Mouse (Mus musculus) frontal cortex, postnatal 10 days (tissue): ENCODE data around the gene Polh.

Experiments used
- DNase-seq, 2 experiments: peaks; one replicate each; pipeline ENCODE4 v3.0.0; 2022; ENCODE audit warnings: low spot score in 2 of 2, mixed read lengths in 1 of 2

The Polh gene

DNA sequence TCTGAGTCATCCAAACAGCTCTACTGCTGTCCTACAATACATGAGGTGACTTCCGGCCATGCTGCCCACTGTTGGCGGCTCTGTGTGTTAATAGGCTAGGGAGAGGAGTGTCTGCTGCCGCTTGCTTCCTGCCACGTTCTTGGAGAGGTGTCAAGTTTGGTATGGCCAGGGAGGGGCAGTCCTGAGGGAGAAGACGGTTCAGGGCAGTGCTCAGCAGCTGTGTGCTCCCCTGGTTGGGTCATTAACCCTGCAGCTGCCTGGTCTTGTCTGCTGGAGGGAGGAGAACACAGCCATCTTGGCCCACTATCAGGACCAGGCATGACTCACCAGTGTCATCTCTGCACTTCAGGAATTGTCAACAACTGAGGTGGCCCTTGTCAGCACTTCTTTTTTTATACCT, 34.1 kb downstream of the Polh start:
- no peak for DNase-seq

DNA sequence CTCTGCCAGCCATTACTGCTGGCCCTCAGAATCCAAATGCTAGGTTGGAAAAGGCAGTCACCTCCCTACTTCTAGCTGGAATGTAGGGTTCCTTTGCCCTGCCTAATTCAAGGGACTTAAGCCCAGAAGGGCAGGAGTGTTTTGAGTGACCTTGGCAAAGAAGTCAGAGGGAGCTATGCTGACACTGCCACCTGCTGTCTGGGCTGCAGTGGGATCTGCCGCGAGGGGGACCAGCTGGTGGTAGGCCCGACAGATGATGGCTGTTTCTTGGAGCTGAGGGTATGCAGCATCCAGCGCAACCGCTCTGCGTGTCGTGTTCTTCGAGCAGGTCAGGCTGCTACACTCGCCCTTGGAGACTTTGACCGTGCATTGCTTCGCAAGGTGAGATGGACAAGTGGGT, 35.4 kb downstream of the Polh start:
- no peak for DNase-seq

GRCm38 (mm10) chr17:46166270-46166669, 36.2 kb downstream of the Polh start:
- no peak for DNase-seq

DNA sequence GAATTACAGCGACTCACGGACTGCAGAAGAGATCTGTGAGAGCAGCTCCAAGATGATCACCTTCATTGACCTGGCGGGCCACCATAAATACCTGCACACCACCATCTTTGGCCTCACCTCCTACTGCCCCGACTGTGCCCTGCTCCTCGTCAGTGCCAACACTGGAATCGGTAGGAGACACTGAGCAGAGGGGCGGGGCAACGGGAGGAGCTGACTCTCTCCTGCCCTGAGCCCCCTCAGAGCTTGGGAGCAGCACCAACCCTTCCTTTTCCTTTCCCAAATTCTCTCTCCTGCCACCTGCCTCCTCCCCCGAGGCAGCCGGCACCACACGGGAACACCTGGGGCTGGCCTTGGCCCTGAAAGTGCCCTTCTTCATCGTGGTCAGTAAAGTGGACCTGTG, 37.0 kb downstream of the Polh start:
- no peak for DNase-seq

- no peak for DNase-seq
Observed at GRCm38 (mm10) chr17:46164791-46165190, 37.7 kb downstream of the Polh start.

GRCm38 (mm10) chr17:46164301-46164700, 38.1 kb downstream of the Polh start:
- no peak for DNase-seq

GRCm38 (mm10) chr17:46162951-46163421, 39.5 kb downstream of the Polh start:
- no peak for DNase-seq

DNA sequence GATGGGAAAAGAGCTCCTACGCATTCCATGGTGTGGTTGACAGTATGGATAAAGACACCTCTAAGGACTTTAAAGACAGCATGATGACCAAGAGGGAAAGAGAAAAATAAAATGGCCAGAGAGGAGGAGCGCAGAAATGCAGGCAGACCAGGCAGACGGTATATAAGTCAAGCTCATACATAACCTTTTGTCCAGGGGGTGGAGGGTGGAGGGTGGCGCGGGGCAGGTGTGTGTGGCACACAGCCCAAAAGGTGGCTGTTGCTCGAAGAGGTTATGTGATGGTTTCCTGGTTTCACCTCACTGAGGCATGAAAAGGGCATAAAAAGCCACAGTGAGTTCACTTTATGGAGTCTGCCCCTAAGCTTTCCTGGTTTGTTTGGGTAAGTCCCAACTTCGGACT, 39.9 kb downstream of the Polh start:
- no peak for DNase-seq

- DNase-seq: no peak
Observed at GRCm38 (mm10) chr17:46161710-46162109, 40.7 kb downstream of the Polh start.

DNA sequence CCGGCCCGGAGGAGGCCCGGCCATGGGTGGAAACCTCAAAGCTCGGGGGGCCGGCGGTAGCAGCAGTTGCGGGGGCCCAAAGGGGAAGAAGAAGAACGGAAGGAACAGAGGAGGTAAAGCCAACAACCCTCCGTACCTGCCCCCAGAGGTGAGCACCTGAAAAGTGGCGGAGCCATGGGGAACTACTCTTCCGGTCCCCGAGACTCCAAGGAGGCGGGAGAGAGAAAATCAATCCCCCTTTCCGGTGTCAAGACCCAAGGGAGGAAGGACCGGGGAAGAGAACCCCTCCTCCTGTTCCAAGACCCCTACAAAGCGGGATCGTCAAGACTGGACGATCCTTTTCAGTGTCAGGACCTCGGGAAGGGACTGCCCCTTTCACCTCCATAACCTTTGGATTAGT, 41.3 kb downstream of the Polh start:
- DNase-seq: no peak

DNA sequence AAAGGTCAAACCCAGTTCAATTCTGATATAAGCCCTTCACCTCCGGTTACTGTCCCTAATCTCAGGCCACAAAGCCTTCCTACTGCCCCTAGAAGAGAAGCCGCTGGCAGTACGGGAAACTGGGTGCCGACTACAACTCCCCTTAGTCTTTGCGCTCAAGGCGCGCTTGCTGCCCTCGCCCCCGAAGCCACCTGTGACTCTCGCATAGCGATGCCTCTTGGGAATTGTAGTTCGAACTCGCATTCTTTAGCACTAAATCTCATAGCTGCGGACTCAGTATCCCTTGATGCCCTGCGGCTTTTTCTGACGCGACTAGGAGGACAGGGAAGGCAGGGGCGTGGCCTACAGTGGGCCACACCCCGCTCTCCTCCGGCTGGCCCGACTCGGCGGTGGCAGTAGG, 41.8 kb downstream of the Polh start, which contains the start of gene Gtpbp2:
Gene Gtpbp2, plus strand, starts transcription at position 347 of the 400 bp plus-strand sequence.
- DNase-seq: peak; percentile 96 to 97

- peak; percentile 76 to 82 for DNase-seq
Observed at GRCm38 (mm10) chr17:46160090-46160662, 42.3 kb downstream of the Polh start.

DNA sequence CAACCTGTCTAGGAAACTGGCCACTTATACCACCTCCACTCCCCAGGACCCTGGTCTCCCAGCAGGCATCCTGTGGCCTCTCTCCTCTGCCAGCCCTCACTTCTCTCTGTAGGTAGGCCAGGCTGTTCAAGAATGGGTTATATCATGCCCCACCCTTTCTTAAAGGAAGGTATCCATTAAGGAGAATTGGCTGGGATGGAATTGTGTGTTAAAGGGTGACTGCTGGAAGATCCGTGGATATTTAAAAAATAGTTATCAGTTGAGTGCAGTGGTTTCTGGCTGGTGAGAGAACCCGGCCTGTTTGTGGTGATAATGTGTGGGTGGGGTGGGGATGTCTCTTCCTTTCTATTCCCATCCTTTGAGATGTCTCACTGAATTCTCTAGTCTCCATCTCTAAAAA, 43.2 kb downstream of the Polh start:
- DNase-seq: no peak

- DNase-seq: no peak
Observed at GRCm38 (mm10) chr17:46157131-46157530, 45.3 kb downstream of the Polh start.

- no peak for DNase-seq
Observed at GRCm38 (mm10) chr17:46156680-46157079, 45.8 kb downstream of the Polh start.

DNA sequence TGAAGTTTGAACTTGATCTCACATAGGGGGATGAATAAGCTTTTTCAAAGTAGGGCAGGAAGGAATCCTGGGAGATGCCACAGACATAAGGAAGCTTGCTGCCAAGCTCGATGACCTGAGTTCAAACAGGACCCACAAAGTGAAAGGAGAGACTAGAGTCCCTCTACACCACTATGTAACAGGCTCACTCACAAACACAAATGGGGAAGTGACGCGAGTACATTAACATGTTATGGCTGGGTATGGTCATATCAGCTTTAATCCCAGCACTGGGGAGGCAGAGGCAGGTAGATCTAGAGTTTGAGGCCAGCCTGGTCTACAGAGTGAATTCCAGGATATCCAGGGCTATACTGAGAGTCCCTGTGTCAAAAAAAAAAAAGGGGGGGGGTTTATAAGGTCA, 48.1 kb downstream of the Polh start:
- no peak for DNase-seq

GRCm38 (mm10) chr17:46152847-46153782, 49.3 kb downstream of the Polh start, which contains the start of gene Mad2l1bp:
Gene Mad2l1bp (minus strand): TSS chr17:46153553.
- peak; percentile 82 to 84 for DNase-seq

- peak; percentile 76 to 81 for DNase-seq
Observed at GRCm38 (mm10) chr17:46143578-46144423, 58.6 kb downstream of the Polh start, which contains the start of gene Rsph9. Gene Rsph9 (minus strand): TSS chr17:46144216.

- DNase-seq: no peak
Observed at GRCm38 (mm10) chr17:46139872-46140271, 62.6 kb downstream of the Polh start.

- DNase-seq: no peak
Observed at GRCm38 (mm10) chr17:46138563-46139236, 63.7 kb downstream of the Polh start.

- no peak for DNase-seq
Observed at GRCm38 (mm10) chr17:46132862-46133261, 69.6 kb downstream of the Polh start.
